Mouse (Mus musculus): Measurements from ENCODE around the gene Usp39.

DNA sequence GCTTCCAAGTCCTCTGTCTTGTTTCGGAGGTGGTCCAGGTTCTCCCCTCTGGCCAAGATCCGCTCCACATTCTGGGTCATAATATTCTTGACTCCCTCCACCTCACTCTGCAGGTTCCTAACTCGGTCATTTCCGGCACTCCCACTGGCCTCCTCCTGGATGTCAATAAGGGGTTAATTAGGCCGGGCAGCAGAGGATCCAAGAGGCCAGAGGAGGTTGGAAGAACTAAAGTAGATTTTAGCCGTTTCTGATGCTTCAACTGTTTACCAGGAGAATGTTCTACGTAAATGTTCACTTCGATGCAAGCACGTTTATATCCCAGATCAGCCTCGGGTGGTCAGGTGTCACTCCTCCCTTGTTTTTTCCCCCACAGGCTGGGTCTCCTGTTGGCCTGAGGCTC is 43.3 kb upstream of the Usp39 start:
- no peak for TF ChIP-seq CTCF (IDR thresholded peaks at IDR 0.05; ENCODE audit: extremely low read depth, insufficient read length, insufficient replicate concordance, low read depth, low read length)
- TF ChIP-seq POLR2A (IDR thresholded peaks at IDR 0.05; ENCODE audit: low read depth, low read length) = no peak
